Mouse (Mus musculus) T-helper 2 cell (primary cell): ENCODE results near the gene Dhx9.
"Not testable (repeated sequence)": the region's sequence is repeated elsewhere in the genome, so short reads cannot be mapped to it uniquely, and the experiment has no call there.

Experiments
- in situ Hi-C: fragments of 300-600 bp; cut with MboI, MseI; formaldehyde crosslinking; loops from one replicate; pipeline ENCODE4 v1.15.1; 2025; ENCODE audit warnings: high pct_unique_total_duplicates

The Dhx9 gene

GRCm38 (mm10) chr1:153486120-153486519, 1.3 kb downstream of the Dhx9 start:
- in situ Hi-C loops, result not testable (repeated sequence)

- in situ Hi-C loops, result no loop called here
These were observed 2.2 kb downstream of the Dhx9 start for GRCm38 (mm10) chr1:153485201-153485796.

- in situ Hi-C loops, result no loop called here
These were observed 6.4 kb downstream of the Dhx9 start for GRCm38 (mm10) chr1:153481025-153481412.

GRCm38 (mm10) chr1:153480386-153481024, 7.0 kb downstream of the Dhx9 start:
- in situ Hi-C loops, result no loop called here

GRCm38 (mm10) chr1:153479296-153479695, 8.2 kb downstream of the Dhx9 start:
- in situ Hi-C loops, result no loop called here

- in situ Hi-C loops, result no loop called here
These were observed 25.7 kb downstream of the Dhx9 start for GRCm38 (mm10) chr1:153461796-153462195.

- in situ Hi-C loops, result loop anchor here (5.0 kb wide), 1 partner anchor 599 kb away; no protein-coding TSS in a partner anchor
These were observed 31.3 kb downstream of the Dhx9 start for GRCm38 (mm10) chr1:153456137-153456536.

- in situ Hi-C loops, result no loop called here
These were observed 34.3 kb downstream of the Dhx9 start for GRCm38 (mm10) chr1:153453146-153453642.

GRCm38 (mm10) chr1:153451237-153452154, 36.0 kb downstream of the Dhx9 start:
- in situ Hi-C loops, result no loop called here

- in situ Hi-C loops, result no loop called here
These were observed 41.2 kb downstream of the Dhx9 start for GRCm38 (mm10) chr1:153446120-153446831.

GRCm38 (mm10) chr1:153443632-153444031, 43.8 kb downstream of the Dhx9 start:
- in situ Hi-C loops, result no loop called here

GRCm38 (mm10) chr1:153443019-153443418, 44.4 kb downstream of the Dhx9 start:
- in situ Hi-C loops, result no loop called here

GRCm38 (mm10) chr1:153441656-153442055, 45.8 kb downstream of the Dhx9 start:
- in situ Hi-C loops, result no loop called here

GRCm38 (mm10) chr1:153440752-153441151, 46.7 kb downstream of the Dhx9 start:
- in situ Hi-C loops, result no loop called here

- in situ Hi-C loops, result no loop called here
These were observed 49.9 kb downstream of the Dhx9 start for GRCm38 (mm10) chr1:153437536-153437935.

- in situ Hi-C loops, result no loop called here
These were observed 53.4 kb downstream of the Dhx9 start for GRCm38 (mm10) chr1:153433851-153434589.

GRCm38 (mm10) chr1:153432329-153432728, 55.1 kb downstream of the Dhx9 start:
- in situ Hi-C loops, result no loop called here

- in situ Hi-C loops, result no loop called here
These were observed 55.8 kb downstream of the Dhx9 start for GRCm38 (mm10) chr1:153431701-153432100.

GRCm38 (mm10) chr1:153431158-153431557, 56.3 kb downstream of the Dhx9 start:
- in situ Hi-C loops, result no loop called here

- in situ Hi-C loops, result loop anchor here (5.0 kb wide), 1 partner anchor 128 kb away; no protein-coding TSS in a partner anchor
These were observed 62.5 kb downstream of the Dhx9 start, which contains the start of gene Shcbp1l for GRCm38 (mm10) chr1:153424770-153425584. Shcbp1l (plus strand) TSS chr1:153425162.
